Mouse (Mus musculus) heart, adult 2 months (tissue): ENCODE measurements around the gene Prmt3. TPM values are rescaled to one million over a fixed set of nuclear protein-coding genes. Genes with fewer than 3 reads are reported as not detected.

Experiments used
- DNase-seq, 2 experiments: peaks; one replicate each; pipeline ENCODE4 v3.0.0; 2021
- H3K27ac ChIP-seq: fragments of 200-600 bp; 2 replicates; pipeline ENCODE4 v1.8.1; 2022
- H3K27me3 ChIP-seq: fragments of 200-500 bp; 2 replicates; pipeline ENCODE4 v1.6.1; 2012; ENCODE audit warnings: mild to moderate bottlenecking, low read length, inconsistent platforms, mixed read lengths; ENCODE audit not compliant: control insufficient read depth, insufficient read depth
- H3K36me3 ChIP-seq: fragments of 200-500 bp; 2 replicates; pipeline ENCODE4 v1.6.1; 2012; ENCODE audit warnings: low read length, inconsistent platforms; ENCODE audit not compliant: control insufficient read depth, insufficient read depth
- H3K4me1 ChIP-seq: fragments of 200-500 bp; 2 replicates; pipeline ENCODE4 v1.6.1; 2011; ENCODE audit warnings: low read length; ENCODE audit not compliant: control insufficient read depth, insufficient read depth
- H3K4me3 ChIP-seq: fragments of 200-600 bp; 2 replicates; pipeline ENCODE4 v1.8.1; 2022
- H3K79me2 ChIP-seq: fragments of 200-500 bp; replicated peaks from 2 replicates; pipeline ENCODE4 v1.6.1; 2012; ENCODE audit warnings: mild to moderate bottlenecking, inconsistent platforms, low read length, moderate library complexity, mixed read lengths; ENCODE audit not compliant: control insufficient read depth, insufficient read depth
- H3K9ac ChIP-seq: fragments of 200-500 bp; 2 replicates; pipeline ENCODE4 v1.6.1; 2012; ENCODE audit warnings: low read depth, mild to moderate bottlenecking, control low read depth, inconsistent platforms, low read length, mixed read lengths
- CTCF ChIP-seq: fragments of 200-600 bp; IDR thresholded peaks from 2 replicates; pipeline ENCODE4 v1.8.1; 2022; ENCODE audit warnings: antibody characterized with exemption, mild to moderate bottlenecking, moderate library complexity
- EP300 ChIP-seq: fragments of 200-500 bp; IDR thresholded peaks from 2 replicates; pipeline ENCODE4 v1.6.1; 2011; ENCODE audit warnings: low read depth, low read length, control low read depth; ENCODE audit not compliant: insufficient read depth
- POLR2A ChIP-seq: fragments of 200-500 bp; IDR thresholded peaks from 2 replicates; pipeline ENCODE4 v1.6.1; 2011; ENCODE audit warnings: mild to moderate bottlenecking, low read depth, low read length, control low read depth; ENCODE audit not compliant: insufficient read depth
- WGBS: fragments of 180-500 bp; shearing (Covaris S2); methylation state at CpG from one replicate; pipeline ENCODE4 v1.1.7; 2018; 5-methylcytosine and 5-hydroxymethylcytosine counted together
- intact Hi-C: fragments of 180-260 bp; cut with DNase I; formaldehyde crosslinking; loops from one replicate; pipeline ENCODE4 v1.15.1; 2025
- polyA plus RNA-seq: library from polyadenylated mRNA; depleted of rRNA; stranded (reverse); fragments of >200 nt; gene quantifications from 2 replicates; pipeline ENCODE4 v1.2.3, GENCODE M21; 2012
- total RNA-seq, 2 experiments: library from RNA; stranded (reverse); gene quantifications; 2 replicates each; pipeline ENCODE4 v1.2.3; 2021

Gene Prmt3
- total and polyA plus RNA-seq, 3 experiments, result 10.1 to 14.3 (median 12.5) TPM

DNA sequence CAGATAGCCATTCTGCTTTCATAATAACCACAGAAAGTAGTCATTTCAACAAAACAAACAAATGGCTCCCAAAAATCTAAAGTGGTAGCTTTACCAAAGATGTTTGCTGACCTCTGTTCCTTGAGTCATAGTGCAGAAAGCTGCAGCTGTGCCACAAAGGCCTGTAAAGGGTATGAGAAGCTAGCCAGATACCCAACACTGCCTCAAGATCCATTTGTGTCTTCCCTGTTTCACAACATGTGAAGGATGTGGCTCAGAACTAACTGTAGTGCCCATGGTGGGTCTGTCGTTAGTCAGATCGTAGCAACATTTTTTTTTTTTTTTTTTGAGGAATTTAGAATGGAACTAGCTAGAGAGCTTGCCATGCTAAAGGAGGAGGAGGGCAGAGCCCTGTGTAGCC is 46.4 kb downstream of the Prmt3 start:
- H3K36me3 ChIP-seq, result no peaks in the 10 kb centered on the region
- no peak for DNase-seq
- intact Hi-C loops, result no loop called here
- WGBS, result 86% methylated on average over 2 of the region's 2 CpGs
- H3K27me3 ChIP-seq, result no peaks in the 10 kb centered on the region
- H3K4me3 ChIP-seq, result no peak overlapping the region
- H3K79me2 ChIP-seq, result no peaks in the 10 kb centered on the region
- TF ChIP-seq EP300, result no peak
- no peak for TF ChIP-seq CTCF
- TF ChIP-seq POLR2A, result no peak
- H3K9ac ChIP-seq, result no peak overlapping the region
- no peaks in the 10 kb centered on the region for H3K4me1 ChIP-seq
- no peak overlapping the region for H3K27ac ChIP-seq

GRCm38 (mm10) chr7:49825492-49825891 is 47.3 kb downstream of the Prmt3 start:
- H3K4me1 ChIP-seq, result no peaks in the 10 kb centered on the region
- H3K36me3 ChIP-seq, result no peaks in the 10 kb centered on the region
- intact Hi-C loops, result no loop called here
- H3K9ac ChIP-seq, result no peak overlapping the region
- 82% methylated on average over 3 of the region's 3 CpGs for WGBS
- H3K4me3 ChIP-seq, result no peak overlapping the region
- H3K27me3 ChIP-seq, result no peaks in the 10 kb centered on the region
- TF ChIP-seq POLR2A (no peak), EP300 (no peak), CTCF (no peak)
- no peak for DNase-seq
- no peak overlapping the region for H3K27ac ChIP-seq
- H3K79me2 ChIP-seq, result no peaks in the 10 kb centered on the region

GRCm38 (mm10) chr7:49827920-49828319 is 49.8 kb downstream of the Prmt3 start:
- Histone ChIP-seq H3K36me3 (no peaks in the 10 kb centered on the region; the same call in 1 of the 2 replicates), H3K9ac (no peak overlapping the region), H3K27ac (no peak overlapping the region), H3K79me2 (no peaks in the 10 kb centered on the region), H3K4me3 (no peak overlapping the region), H3K4me1 (peaks cover 2% of the 10 kb centered on the region; the same call in 1 of the 2 replicates), H3K27me3 (no peaks in the 10 kb centered on the region)
- intact Hi-C loops, result no loop called here
- no peak for DNase-seq
- TF ChIP-seq POLR2A, result no peak
- TF ChIP-seq EP300, result no peak
- no peak for TF ChIP-seq CTCF
- WGBS, result 90% methylated on average over 1 of the region's 1 CpGs

DNA sequence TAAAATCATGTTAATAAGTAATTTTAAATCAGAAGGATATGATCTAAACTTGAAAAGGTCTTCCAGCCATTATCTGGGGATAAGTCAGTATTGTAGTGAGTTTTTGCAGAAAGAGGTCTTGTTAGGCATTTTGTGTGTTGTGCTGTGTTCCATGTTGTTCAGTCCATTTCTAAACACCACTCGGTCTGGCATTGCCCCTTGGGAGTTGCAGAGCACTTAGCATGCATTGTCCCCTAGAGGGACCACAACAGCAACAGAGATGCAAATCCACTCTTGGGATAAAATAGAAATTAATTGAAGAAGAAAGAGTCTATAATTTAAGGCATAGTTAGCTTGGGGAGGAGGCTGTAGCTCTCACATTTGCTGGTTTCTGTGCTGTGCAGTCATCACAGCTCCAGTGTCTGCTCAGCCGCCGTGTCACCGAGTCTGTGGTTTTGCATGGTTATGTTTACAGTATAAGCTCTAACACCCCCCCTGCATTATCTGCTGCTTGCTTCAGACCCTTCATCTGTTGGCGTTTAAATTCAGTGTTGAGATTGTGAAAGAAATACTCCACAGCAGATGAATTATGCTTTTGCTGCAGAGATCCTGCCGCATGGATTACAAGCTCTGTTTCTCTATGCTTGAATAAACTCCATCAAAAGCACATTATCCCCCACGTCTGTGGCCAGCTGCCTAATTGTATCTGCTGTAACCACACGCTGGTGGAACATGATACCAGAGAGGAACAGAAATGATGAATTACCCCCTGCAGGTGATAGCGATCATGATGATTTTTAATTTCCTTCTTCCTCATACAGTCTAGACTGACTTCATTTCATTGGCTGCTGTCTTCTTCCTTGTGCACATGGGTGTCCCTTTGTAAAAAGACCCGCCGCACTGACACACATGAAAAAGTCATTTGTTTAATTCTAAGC is 64.5 kb downstream of the Prmt3 start:
- 82% methylated on average over 11 of the region's 11 CpGs for WGBS
- H3K27ac ChIP-seq, result no peak overlapping the region

DNA sequence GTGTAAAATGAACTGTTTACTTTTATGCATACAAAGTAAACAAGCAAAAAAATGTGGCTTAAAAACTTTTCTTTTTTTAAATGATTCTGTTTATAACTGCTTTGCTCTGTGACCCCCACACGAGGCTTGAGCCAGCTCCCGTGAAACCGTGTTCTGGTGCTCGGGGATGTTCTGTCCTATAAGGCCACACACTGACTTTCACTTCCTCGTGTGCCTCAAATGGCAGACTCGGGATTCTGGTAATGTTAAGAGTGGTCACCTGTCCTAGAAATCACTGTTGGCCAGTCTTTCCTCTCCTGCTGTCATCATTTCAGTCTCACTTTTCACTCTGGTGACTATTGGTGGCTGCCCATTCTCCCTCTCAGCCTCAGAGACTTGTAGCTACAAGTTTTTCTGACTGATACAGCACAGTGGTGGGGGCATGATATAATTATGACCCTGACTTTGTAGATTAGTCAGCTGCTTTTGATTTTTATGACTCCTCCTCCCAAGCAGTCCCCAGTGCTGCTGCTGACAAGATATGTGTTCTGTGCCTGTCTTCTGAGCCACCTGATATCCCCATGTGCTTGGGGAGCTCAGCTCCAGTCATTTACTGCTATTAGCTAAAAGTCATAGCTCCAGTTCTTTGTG is 65.3 kb downstream of the Prmt3 start:
- no peak for DNase-seq
- H3K9ac ChIP-seq, result no peak overlapping the region
- H3K4me3 ChIP-seq, result no peak overlapping the region
- H3K4me1 ChIP-seq, result no peaks in the 10 kb centered on the region
- H3K27ac ChIP-seq, result no peak overlapping the region
- no peaks in the 10 kb centered on the region for H3K27me3 ChIP-seq
- WGBS, result 57% methylated on average over 6 of the region's 6 CpGs
- intact Hi-C loops, result no loop called here
- TF ChIP-seq POLR2A, result no peak
- no peak for TF ChIP-seq EP300
- no peak for TF ChIP-seq CTCF
- H3K79me2 ChIP-seq, result no peaks in the 10 kb centered on the region
- no peaks in the 10 kb centered on the region for H3K36me3 ChIP-seq

More for the DNA sequence above, 64.5 kb downstream of the Prmt3 start:
- no peak overlapping the region for H3K4me3 ChIP-seq
- H3K27me3 ChIP-seq, result no peaks in the 10 kb centered on the region
- DNase-seq, result no peak
- no peaks in the 10 kb centered on the region for H3K4me1 ChIP-seq
- H3K9ac ChIP-seq, result no peak overlapping the region
- H3K36me3 ChIP-seq, result no peaks in the 10 kb centered on the region
- intact Hi-C loops, result no loop called here
- TF ChIP-seq POLR2A (no peak), CTCF (no peak), EP300 (no peak)
- H3K79me2 ChIP-seq, result no peaks in the 10 kb centered on the region

DNA sequence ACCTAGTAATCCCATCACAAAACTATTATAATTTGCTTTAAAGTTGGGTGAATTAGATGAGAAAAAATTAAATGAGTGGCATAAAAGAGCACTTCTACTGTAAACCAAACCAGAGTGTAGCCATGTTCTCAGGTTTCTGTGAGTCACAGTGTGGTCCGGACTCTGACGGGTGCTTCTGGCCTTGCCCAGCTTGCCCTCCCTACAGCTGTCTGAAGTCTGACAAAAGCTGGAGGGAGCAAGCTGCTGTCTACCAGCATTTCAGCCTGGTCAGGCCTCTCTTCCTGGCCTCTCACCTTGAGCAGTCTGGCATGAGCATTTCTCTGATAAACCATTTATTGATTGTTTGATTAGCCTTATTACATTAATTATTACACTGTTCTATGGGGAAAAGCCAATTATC is 69.8 kb downstream of the Prmt3 start:
- Histone ChIP-seq H3K27ac (no peak overlapping the region), H3K27me3 (no peaks in the 10 kb centered on the region), H3K4me3 (no peak overlapping the region), H3K79me2 (no peaks in the 10 kb centered on the region), H3K9ac (no peak overlapping the region), H3K36me3 (no peaks in the 10 kb centered on the region), H3K4me1 (no peaks in the 10 kb centered on the region)
- WGBS, result 90% methylated on average over 2 of the region's 2 CpGs
- intact Hi-C loops, result no loop called here
- DNase-seq, result no peak
- no peak for TF ChIP-seq POLR2A
- no peak for TF ChIP-seq CTCF
- no peak for TF ChIP-seq EP300
